ENCODE assay signal across 7 mouse cellular contexts in genomic region chr14:47187666-47188360, GRCm38 (mm10). TPM values are rescaled to one million over a fixed set of nuclear protein-coding genes. Genes with fewer than 3 reads are reported as not detected.
DNase-seq lines count a peak whose midpoint lies in the region; ATAC-seq and TF ChIP-seq lines count a peak whose summit lies in the region.

No protein-coding gene starts in this region.

- ATAC-seq in CD4-positive, CD25-positive, alpha-beta regulatory T cell, adult 4 months, result peak; percentile 65

- H3K27ac ChIP-seq in liver, adult 2 months (replicated peaks; ENCODE audit: insufficient read depth, low read depth, low read length), result peak overlapping the region; percentile 97

- H3K36me3 ChIP-seq in liver, adult 2 months (ENCODE audit: control insufficient read depth, insufficient read depth, low read length), result peaks cover 11% of the 10 kb centered on the region

- TF ChIP-seq POLR2A in liver, adult 2 months (IDR thresholded peaks at IDR 0.05; ENCODE audit: extremely low read depth, insufficient read depth, low read length), result no peak

- TF ChIP-seq CTCF in liver, adult 2 months (IDR thresholded peaks at IDR 0.05; ENCODE audit: low read depth, low read length), result no peak

- DNase-seq in adrenal gland, postnatal 25 days, result peak; percentile 32
- DNase-seq in heart, postnatal 4 days, result peak; percentile 19
- DNase-seq in liver, adult 2 months (ENCODE audit: extremely low read depth, low read depth, low spot score), result peak; percentile 77
- DNase-seq in naive thymus-derived CD4-positive, alpha-beta T cell, adult 2 months (ENCODE audit: low read depth), result peak; percentile 84
- no peak for DNase-seq in frontal cortex, postnatal 25 days (ENCODE audit: low spot score in 2 of 2)
- no peak for DNase-seq in urinary bladder, adult 18-20 months (ENCODE audit: low spot score in 2 of 2)

- H3K79me2 ChIP-seq in liver, adult 2 months (ENCODE audit: control insufficient read depth, insufficient read depth, low read length), result peaks cover 33% of the 10 kb centered on the region

- H3K9ac ChIP-seq in liver, adult 2 months (ENCODE audit: low read depth, low read length), result peak overlapping the region; percentile 98

- H3K4me3 ChIP-seq in liver, adult 2 months (ENCODE audit: insufficient read depth, low read depth, low read length), result peak overlapping the region; percentile 96

- WGBS in liver, adult 2 months, result 9% methylated on average over 12 of the region's 12 CpGs

- H3K27me3 ChIP-seq in liver, adult 2 months (ENCODE audit: control insufficient read depth, insufficient read depth, low read length), result no peaks in the 10 kb centered on the region

- peaks cover 24% of the 10 kb centered on the region for H3K4me1 ChIP-seq in liver, adult 2 months (ENCODE audit: control insufficient read depth, insufficient read depth, low read length)

RNA-seq across cellular contexts. Expression of gene Gch1, which starts 1.4 kb away (rescaled TPM):
- polyA plus RNA-seq in CD4-positive, CD25-positive, alpha-beta regulatory T cell, adult 4 months (2017; shearing (Covaris generic)), result 1 to 10 TPM; 1.5 to 2.2 TPM
- 66.2 and 71.6 TPM in 2 replicates for total RNA-seq in adrenal gland, postnatal 25 days (2021)
- total RNA-seq in heart, postnatal 4 days (2021), result 1 to 10 TPM; 7.4 TPM
- 195 and 200 TPM in 2 replicates for total RNA-seq in liver, adult 2 months (2014; rRNA removed)
- polyA plus RNA-seq in liver, adult 2 months (2012; rRNA removed), result 133 TPM in 2 replicates

Comparison
In these comparisons a context has a peak if more than half of its experiments do, and no peak if none do; other contexts are left out.
1. DNase-seq: peak in adrenal gland, postnatal 25 days (single experiment), heart, postnatal 4 days (single experiment), liver, adult 2 months (single experiment) and naive thymus-derived CD4-positive, alpha-beta T cell, adult 2 months (single experiment); none in frontal cortex, postnatal 25 days (0 of 2) and urinary bladder, adult 18-20 months (0 of 2).